Mouse (Mus musculus) hindbrain, embryonic 13.5 days (tissue): ENCODE measurements at regions not wholly inside any gene's neighbourhood (a gene's known extent, or its start where the extent isn't known, plus 50 kb on each side); places are given as distances from the start of the nearest gene placed in this dataset.

Source experiments
- ATAC-seq: fragments of 200-750 bp; cut with Nextera tagmentation; 2 replicates; pipeline ENCODE4 v1.8.0; 2017; ENCODE audit warnings: moderate TSS enrichment; ENCODE audit not compliant: low FRiP score
- H3K27ac ChIP-seq: fragments of 300-500 bp; sonication (generic); 2 replicates; pipeline ENCODE4 v1.5.1; 2015; ENCODE audit warnings: inconsistent platforms, mild to moderate bottlenecking, moderate library complexity
- H3K27me3 ChIP-seq: fragments of 300-500 bp; sonication (generic); 2 replicates; pipeline ENCODE4 v1.6.1; 2015; ENCODE audit warnings: mild to moderate bottlenecking, inconsistent platforms
- H3K36me3 ChIP-seq: fragments of 300-500 bp; sonication (generic); 2 replicates; pipeline ENCODE4 v1.6.1; 2015; ENCODE audit warnings: mild to moderate bottlenecking, inconsistent platforms
- H3K4me1 ChIP-seq: fragments of 300-500 bp; sonication (generic); replicated peaks from 2 replicates; pipeline ENCODE4 v1.6.1; 2015; ENCODE audit warnings: inconsistent platforms
- H3K4me2 ChIP-seq: fragments of 300-500 bp; sonication (generic); 2 replicates; pipeline ENCODE4 v1.6.1; 2015; ENCODE audit warnings: inconsistent platforms, mild to moderate bottlenecking, moderate library complexity
- H3K4me3 ChIP-seq: fragments of 300-500 bp; sonication (generic); 2 replicates; pipeline ENCODE4 v1.5.1; 2015; ENCODE audit warnings: mild to moderate bottlenecking, inconsistent platforms
- H3K9ac ChIP-seq: fragments of 300-500 bp; sonication (generic); 2 replicates; pipeline ENCODE4 v1.6.1; 2015; ENCODE audit warnings: mild to moderate bottlenecking, inconsistent platforms
- H3K9me3 ChIP-seq: fragments of 300-500 bp; sonication (generic); 2 replicates; pipeline ENCODE4 v1.6.1; 2016; ENCODE audit warnings: inconsistent platforms
- WGBS: fragments of 180-500 bp; shearing (Covaris S2); methylation state at CpG from one replicate; pipeline ENCODE4 v1.1.7; 2015; 5-methylcytosine and 5-hydroxymethylcytosine counted together

DNA sequence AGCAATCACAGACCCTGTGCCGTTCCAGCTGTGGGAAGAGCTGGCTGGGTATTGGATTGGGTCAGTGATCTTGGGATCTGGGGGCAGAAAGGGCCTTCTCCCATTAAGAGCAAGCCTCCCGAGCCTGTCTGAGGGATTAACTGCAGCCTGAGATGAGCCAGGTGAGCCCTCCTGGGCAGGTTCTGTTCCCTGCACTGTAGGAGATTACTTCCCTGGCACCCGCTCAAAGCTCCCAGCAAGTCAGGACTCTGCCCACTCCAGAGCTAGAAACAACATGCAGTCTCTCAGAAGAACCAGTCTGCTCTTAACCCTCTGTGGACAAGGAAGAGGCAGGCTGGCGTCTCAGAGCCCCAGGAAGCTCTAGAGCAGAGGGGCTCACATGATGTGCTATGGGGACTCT lies 132.7 kb downstream of the Bmp7 start:
- H3K27ac ChIP-seq, result no peak overlapping the region
- H3K27me3 ChIP-seq, result no peaks in the 10 kb centered on the region
- H3K4me2 ChIP-seq, result no peak overlapping the region
- 68% methylated on average over 4 of the region's 4 CpGs for WGBS
- H3K4me1 ChIP-seq, result 0 out of 2 replicates have a peak, but pooled peaks cover 3% of the 10 kb centered on the region
- H3K9me3 ChIP-seq, result no peaks in the 10 kb centered on the region; the same call in 1 of the 2 replicates
- H3K4me3 ChIP-seq, result no peak overlapping the region
- no peak overlapping the region for H3K9ac ChIP-seq
- no peak for ATAC-seq
- H3K36me3 ChIP-seq, result no peaks in the 10 kb centered on the region

DNA sequence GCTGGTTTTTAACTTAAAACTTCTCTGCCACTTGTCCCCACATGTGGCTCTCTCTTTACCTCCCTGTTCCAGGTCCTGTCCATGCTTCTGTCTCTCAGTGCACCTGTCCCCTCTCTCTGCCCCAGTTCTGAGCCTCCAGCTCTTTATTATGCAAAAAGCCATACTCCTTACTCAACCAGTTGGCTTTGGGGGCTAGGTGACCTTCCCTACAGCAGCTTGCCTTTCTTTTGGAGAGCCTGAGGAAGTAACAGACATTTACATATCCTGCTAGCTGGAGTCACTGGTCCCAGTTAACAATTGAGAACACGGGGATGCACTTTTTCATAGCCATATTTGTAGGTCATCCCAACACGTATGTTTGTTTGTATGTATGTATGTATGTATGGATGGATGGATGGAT lies 130.8 kb downstream of the Bmp7 start:
- Histone ChIP-seq H3K27me3 (0 out of 2 replicates have a peak, but pooled peaks cover 2% of the 10 kb centered on the region), H3K4me2 (no peak overlapping the region), H3K9me3 (no peaks in the 10 kb centered on the region), H3K27ac (no peak overlapping the region), H3K36me3 (no peaks in the 10 kb centered on the region), H3K4me1 (0 out of 2 replicates have a peak, but pooled peaks cover 6% of the 10 kb centered on the region), H3K9ac (no peak overlapping the region), H3K4me3 (no peak overlapping the region)
- 91% methylated on average over 2 of the region's 2 CpGs for WGBS
- ATAC-seq, result no peak

DNA sequence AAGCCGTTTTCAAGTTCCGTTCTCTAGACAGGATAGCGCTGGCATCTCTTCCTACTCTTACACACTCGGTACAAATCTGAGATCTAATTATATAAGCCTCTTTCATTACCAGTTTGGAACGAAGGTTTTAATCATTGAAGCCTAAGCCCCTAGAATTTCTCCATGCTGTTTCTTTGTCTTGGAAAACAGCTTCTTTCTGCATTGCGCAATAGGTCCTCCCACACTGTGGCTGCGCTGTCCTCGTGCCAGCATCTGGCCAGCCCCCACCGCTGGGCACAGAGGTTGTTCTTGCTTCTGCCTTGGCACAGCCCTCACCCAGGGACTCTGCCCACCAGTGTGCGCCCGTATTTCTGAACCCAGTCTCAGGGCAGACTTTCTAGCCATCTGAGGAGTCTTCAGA lies 126.8 kb downstream of the Bmp7 start:
- peaks cover 8% of the 10 kb centered on the region; the same call in 1 of the 2 replicates for H3K27me3 ChIP-seq
- no peak overlapping the region for H3K4me3 ChIP-seq
- no peak overlapping the region for H3K4me2 ChIP-seq
- 0 out of 2 replicates have a peak, but pooled peaks cover 6% of the 10 kb centered on the region for H3K4me1 ChIP-seq
- ATAC-seq, result no peak
- H3K9ac ChIP-seq, result no peak overlapping the region
- no peak overlapping the region for H3K27ac ChIP-seq
- H3K9me3 ChIP-seq, result no peaks in the 10 kb centered on the region
- WGBS, result 80% methylated on average over 11 of the region's 11 CpGs
- H3K36me3 ChIP-seq, result no peaks in the 10 kb centered on the region

DNA sequence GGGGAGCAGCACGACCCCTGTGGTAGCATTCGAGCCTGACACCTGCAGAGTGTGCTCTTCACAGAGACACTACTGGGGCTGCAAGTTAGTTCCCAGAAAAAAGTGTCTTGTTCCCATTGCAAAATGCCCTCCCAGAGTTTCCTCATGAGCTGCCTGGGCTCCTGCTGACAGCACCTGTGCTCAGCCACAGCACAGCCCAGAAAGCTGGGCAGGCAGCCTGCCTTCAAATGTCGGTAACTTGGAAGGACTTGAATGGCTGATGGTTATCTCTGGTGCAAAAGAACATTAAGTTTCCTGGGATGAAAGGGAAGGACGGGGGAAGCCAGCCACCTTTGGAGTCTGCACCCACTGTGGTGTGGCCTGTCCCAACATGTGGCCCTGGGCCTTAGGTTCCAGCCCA lies 126.2 kb downstream of the Bmp7 start:
- H3K4me3 ChIP-seq, result no peak overlapping the region
- H3K4me2 ChIP-seq, result no peak overlapping the region
- no peak for ATAC-seq
- 69% methylated on average over 4 of the region's 4 CpGs for WGBS
- H3K9ac ChIP-seq, result no peak overlapping the region
- H3K27ac ChIP-seq, result no peak overlapping the region
- no peaks in the 10 kb centered on the region for H3K36me3 ChIP-seq
- 0 out of 2 replicates have a peak, but pooled peaks cover 6% of the 10 kb centered on the region for H3K4me1 ChIP-seq
- no peaks in the 10 kb centered on the region for H3K9me3 ChIP-seq
- H3K27me3 ChIP-seq, result peaks cover 8% of the 10 kb centered on the region; the same call in 1 of the 2 replicates

DNA sequence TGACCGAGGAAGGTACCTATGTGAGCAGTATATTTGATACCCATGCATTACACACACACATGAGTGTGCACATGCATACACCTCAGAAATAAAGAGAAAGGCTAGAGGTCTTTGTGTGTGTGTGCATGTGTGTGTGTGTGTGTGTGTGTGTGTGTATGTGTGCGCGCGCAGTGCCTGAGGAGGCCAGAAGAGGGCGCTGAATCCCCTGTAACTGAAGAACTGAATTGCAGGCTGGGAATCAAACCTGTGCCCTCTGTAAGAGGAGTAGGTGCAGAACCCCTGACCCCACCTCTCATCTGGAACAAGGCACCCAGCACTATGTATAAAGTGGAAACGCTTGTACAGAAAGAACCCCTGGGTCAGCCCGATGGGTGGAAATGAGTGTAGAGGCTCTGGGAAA lies 125.0 kb downstream of the Bmp7 start:
- WGBS, result 96% methylated on average over 7 of the region's 7 CpGs

DNA sequence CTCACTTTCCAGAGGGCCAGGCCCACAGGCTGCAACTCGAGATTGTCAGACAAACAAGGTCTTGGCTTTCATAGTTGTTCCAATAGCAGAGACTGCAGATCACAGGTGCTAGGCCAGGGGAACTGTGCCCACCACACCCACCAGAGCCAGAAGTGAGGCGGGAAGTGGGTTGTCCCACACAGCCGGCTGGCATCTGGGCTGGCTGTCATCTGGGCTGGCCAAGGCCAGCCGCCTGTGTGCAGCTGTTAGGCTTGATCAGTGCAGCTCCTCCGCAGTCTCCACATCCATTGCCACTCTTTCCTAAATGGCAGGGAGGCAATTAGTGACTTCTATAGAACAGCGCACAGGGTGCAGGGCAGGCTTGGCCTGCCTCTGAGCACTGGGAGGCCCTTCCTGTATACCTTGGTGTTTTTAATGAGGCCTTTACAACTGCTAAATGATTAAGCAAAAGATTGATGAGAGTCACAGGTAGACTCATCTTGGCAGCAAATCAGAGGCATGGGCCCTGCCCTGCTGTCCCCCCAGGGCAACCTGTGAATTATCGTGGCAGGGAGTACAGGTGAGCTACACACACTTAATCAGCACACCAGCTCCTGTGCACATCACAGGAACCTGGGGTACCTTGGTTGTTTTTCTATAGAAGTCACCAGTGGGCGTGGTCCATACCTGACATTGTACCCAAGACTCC lies 122.9 kb downstream of the Bmp7 start:
- no peak for ATAC-seq
- no peak overlapping the region for H3K27ac ChIP-seq
- peaks cover 9% of the 10 kb centered on the region; the same call in 1 of the 2 replicates for H3K4me1 ChIP-seq
- no peak overlapping the region for H3K9ac ChIP-seq
- peaks cover 18% of the 10 kb centered on the region for H3K27me3 ChIP-seq
- H3K4me2 ChIP-seq, result no peak overlapping the region
- no peak overlapping the region for H3K4me3 ChIP-seq
- 82% methylated on average over 8 of the region's 8 CpGs for WGBS
- no peaks in the 10 kb centered on the region for H3K36me3 ChIP-seq
- H3K9me3 ChIP-seq, result no peaks in the 10 kb centered on the region

More for the DNA sequence above, 125.0 kb downstream of the Bmp7 start:
- H3K4me1 ChIP-seq, result 0 out of 2 replicates have a peak, but pooled peaks cover 6% of the 10 kb centered on the region
- H3K4me3 ChIP-seq, result no peak overlapping the region
- no peak overlapping the region for H3K4me2 ChIP-seq
- no peaks in the 10 kb centered on the region for H3K9me3 ChIP-seq
- H3K9ac ChIP-seq, result no peak overlapping the region
- H3K36me3 ChIP-seq, result no peaks in the 10 kb centered on the region
- no peak for ATAC-seq
- peaks cover 11% of the 10 kb centered on the region; the same call in 1 of the 2 replicates for H3K27me3 ChIP-seq
- H3K27ac ChIP-seq, result no peak overlapping the region
